Mouse (Mus musculus): ENCODE data around the gene Ppp1r14a. TPM values are rescaled to one million over a fixed set of nuclear protein-coding genes. Genes with fewer than 3 reads are reported as not detected.

Ppp1r14a gene
- polyA plus RNA-seq, 1 experiment from 2014 or later, result 1.8 TPM

DNA sequence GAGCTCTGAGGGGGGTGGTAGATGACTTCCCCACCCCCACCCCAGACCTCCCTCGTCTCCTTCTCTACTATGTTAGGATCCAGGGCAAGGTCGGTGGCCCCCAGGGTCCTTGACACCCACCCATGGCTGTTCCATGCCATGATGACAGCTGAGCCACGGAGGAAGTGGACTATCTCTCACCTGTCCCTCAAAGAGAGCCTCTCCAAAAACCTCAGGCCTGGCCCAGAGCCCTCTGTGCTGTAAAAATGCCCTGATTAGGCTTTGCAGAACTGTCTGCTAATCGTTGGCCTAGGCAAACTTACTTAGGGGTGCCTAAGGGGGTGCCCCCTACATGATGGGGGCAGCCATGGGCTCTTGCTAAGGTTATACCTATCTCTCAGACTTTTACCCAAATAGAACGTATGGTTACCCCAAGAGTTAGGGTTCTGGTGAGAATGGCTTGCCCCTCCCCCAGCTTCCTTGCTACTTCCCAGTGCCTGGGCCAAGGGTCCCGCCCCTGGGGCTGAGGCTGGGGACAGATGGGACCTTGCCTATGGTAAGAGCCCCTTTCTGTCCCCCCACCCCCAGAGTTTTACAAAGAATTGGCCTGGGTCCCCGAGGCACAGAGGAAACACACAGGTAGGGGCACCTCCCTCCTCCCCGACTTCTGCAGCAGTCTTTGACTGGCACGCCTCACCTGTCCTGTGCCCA lies 24.6 kb downstream of the Ppp1r14a start:
- H3K27me3 ChIP-seq (ENCODE audit: control insufficient read depth, insufficient read depth, low read length), result no peaks in the 10 kb centered on the region
- no peak overlapping the region for H3K9ac ChIP-seq (replicated peaks; ENCODE audit: low read depth, low read length)
- H3K9me3 ChIP-seq (ENCODE audit: control insufficient read depth, low read length), result no peaks in the 10 kb centered on the region
- no peak for ATAC-seq (ENCODE audit: low read depth)
- no peak overlapping the region for H3K4me3 ChIP-seq (ENCODE audit: low read depth, low read length)
- 46% methylated on average over 9 of the region's 9 CpGs for WGBS
- H3K27ac ChIP-seq (ENCODE audit: low read depth, low read length), result 0 out of 2 replicates have a peak overlapping the region, but pooled peaks have one; percentile 35
- peaks cover 38% of the 10 kb centered on the region; the same call in 1 of the 2 replicates for H3K36me3 ChIP-seq (ENCODE audit: control insufficient read depth, insufficient read depth, low read length)
- peak overlapping the region; percentile 23; the same call in 1 of the 2 replicates for H3K4me2 ChIP-seq (ENCODE audit: low read depth, low read length)
- H3K4me1 ChIP-seq (ENCODE audit: control insufficient read depth, insufficient read depth, low read length), result peaks cover 73% of the 10 kb centered on the region

DNA sequence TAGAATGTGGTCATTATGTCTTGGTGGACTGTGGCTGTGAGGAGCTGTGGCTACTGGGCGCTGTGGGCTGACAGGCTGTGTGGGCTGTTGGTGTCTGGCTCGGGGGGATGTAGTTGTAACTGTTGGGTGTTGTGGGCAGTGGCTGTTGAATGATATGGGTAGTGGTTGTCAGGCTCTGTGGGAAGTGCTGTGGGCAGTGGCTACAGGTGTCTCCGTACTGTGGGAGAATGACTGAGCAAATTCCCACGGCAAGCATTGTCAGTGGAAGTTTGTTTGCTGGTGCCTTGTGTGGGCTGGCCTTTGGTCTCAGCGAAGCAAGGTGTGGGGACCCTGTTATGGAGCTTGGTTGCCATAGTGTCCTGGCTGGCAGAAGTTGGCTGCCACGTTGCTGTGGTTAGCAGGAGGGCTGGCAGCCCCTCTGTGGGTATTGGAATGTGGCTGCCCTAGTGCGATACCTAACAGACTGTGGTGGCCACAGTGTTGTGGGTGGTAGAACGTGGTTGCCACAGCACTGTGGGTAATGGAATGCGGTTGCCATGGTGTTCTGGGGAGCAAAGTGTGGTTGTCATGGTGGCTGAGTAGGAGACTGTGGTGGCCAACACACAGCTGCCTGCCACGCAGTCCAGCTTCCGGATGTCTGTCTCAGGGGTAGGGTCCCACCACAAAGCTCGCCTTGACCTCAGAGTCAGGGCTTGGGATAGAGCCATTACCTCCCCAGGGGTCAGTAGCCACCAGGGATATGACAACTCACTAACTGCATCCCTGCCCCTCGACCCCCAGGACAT lies 25.9 kb downstream of the Ppp1r14a start:
- Histone ChIP-seq H3K36me3 (ENCODE audit: control insufficient read depth, insufficient read depth, low read length) (peaks cover 38% of the 10 kb centered on the region; the same call in 1 of the 2 replicates), H3K4me1 (ENCODE audit: control insufficient read depth, insufficient read depth, low read length) (peaks cover 80% of the 10 kb centered on the region), H3K9me3 (ENCODE audit: control insufficient read depth, low read length) (no peaks in the 10 kb centered on the region), H3K4me3 (ENCODE audit: low read depth, low read length) (no peak overlapping the region; the same call in 1 of the 2 replicates), H3K27me3 (ENCODE audit: control insufficient read depth, insufficient read depth, low read length) (no peaks in the 10 kb centered on the region), H3K9ac (replicated peaks; ENCODE audit: low read depth, low read length) (no peak overlapping the region), H3K4me2 (ENCODE audit: low read depth, low read length) (peak overlapping the region; percentile 23; the same call in 1 of the 2 replicates), H3K27ac (ENCODE audit: low read depth, low read length) (peak overlapping the region; percentile 89)
- 39% methylated on average over 13 of the region's 13 CpGs for WGBS
- peak; percentile 13; the same call in 1 of the 2 replicates for ATAC-seq (ENCODE audit: low read depth)

- Histone ChIP-seq H3K9ac (replicated peaks; ENCODE audit: low read depth, low read length) (peak overlapping the region; percentile 33), H3K27me3 (ENCODE audit: control insufficient read depth, insufficient read depth, low read length) (no peaks in the 10 kb centered on the region), H3K36me3 (ENCODE audit: control insufficient read depth, insufficient read depth, low read length) (peaks cover 34% of the 10 kb centered on the region; the same call in 1 of the 2 replicates), H3K4me3 (ENCODE audit: low read depth, low read length) (no peak overlapping the region), H3K4me2 (ENCODE audit: low read depth, low read length) (no peak overlapping the region), H3K9me3 (ENCODE audit: control insufficient read depth, low read length) (no peaks in the 10 kb centered on the region), H3K27ac (ENCODE audit: low read depth, low read length) (peak overlapping the region; percentile 89), H3K4me1 (ENCODE audit: control insufficient read depth, insufficient read depth, low read length) (peaks cover 83% of the 10 kb centered on the region)
- 56% methylated on average over 17 of the region's 17 CpGs for WGBS
- ATAC-seq (ENCODE audit: low read depth), result no peak
Measured at GRCm38 (mm10) chr7:29316137-29316734, 27.1 kb downstream of the Ppp1r14a start.

DNA sequence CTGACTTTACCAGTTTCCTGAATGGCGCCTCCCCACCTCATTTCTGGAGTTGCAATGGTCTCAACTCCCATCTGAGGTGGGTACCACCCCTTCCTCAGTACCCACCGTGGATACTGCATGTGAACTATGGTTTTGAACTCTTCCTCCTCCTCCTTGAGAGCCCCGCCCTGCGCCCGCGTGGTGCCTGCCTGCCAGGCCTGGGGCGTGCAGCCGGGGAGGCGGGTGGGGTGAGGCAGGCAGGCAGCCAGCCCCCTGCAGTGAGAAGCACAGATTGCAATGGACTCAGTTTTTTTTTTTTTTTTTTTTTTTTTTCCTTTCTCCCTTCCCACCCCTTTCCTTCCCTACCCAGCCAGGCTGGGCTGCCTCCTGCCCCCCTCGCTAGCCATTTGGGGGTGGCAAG lies 27.9 kb downstream of the Ppp1r14a start:
- H3K4me1 ChIP-seq (ENCODE audit: control insufficient read depth, insufficient read depth, low read length), result peaks cover 83% of the 10 kb centered on the region

DNA sequence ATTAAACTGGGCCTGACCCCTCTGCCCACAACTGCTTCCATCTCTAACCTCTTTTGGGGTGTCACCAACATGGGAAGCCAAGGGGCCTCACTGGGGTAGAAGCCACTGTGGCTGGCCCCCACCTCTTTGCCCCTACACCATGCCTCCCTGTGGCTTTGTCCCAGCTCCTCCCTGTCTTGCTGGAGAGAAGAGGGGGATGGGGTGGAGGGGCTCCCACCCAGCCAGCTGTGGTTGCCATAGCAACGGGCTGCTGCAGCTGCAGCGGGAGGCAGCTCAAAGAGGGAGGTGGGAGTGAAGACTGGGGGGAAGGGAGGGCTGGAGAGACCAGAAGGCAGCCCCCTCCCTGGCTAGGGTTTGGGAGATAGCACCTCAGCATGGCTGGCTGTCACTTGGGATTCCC lies 28.4 kb downstream of the Ppp1r14a start:
- H3K9me3 ChIP-seq (ENCODE audit: control insufficient read depth, low read length), result no peaks in the 10 kb centered on the region
- no peaks in the 10 kb centered on the region for H3K27me3 ChIP-seq (ENCODE audit: control insufficient read depth, insufficient read depth, low read length)
- peak; percentile 68 for ATAC-seq (ENCODE audit: low read depth)
- H3K36me3 ChIP-seq (ENCODE audit: control insufficient read depth, insufficient read depth, low read length), result peaks cover 32% of the 10 kb centered on the region; the same call in 1 of the 2 replicates
- H3K4me2 ChIP-seq (ENCODE audit: low read depth, low read length), result peak overlapping the region; percentile 35
- WGBS, result 0% methylated on average over 2 of the region's 2 CpGs
- no peak overlapping the region for H3K4me3 ChIP-seq (ENCODE audit: low read depth, low read length)
- peak overlapping the region; percentile 89 for H3K27ac ChIP-seq (ENCODE audit: low read depth, low read length)
- peak overlapping the region; percentile 26 for H3K9ac ChIP-seq (replicated peaks; ENCODE audit: low read depth, low read length)
- peaks cover 79% of the 10 kb centered on the region for H3K4me1 ChIP-seq (ENCODE audit: control insufficient read depth, insufficient read depth, low read length)

More for the DNA sequence above, 27.9 kb downstream of the Ppp1r14a start:
- no peak overlapping the region for H3K4me3 ChIP-seq (ENCODE audit: low read depth, low read length)
- peak overlapping the region; percentile 26 for H3K9ac ChIP-seq (replicated peaks; ENCODE audit: low read depth, low read length)
- peak overlapping the region; percentile 89 for H3K27ac ChIP-seq (ENCODE audit: low read depth, low read length)
- H3K36me3 ChIP-seq (ENCODE audit: control insufficient read depth, insufficient read depth, low read length), result peaks cover 32% of the 10 kb centered on the region; the same call in 1 of the 2 replicates
- 8% methylated on average over 9 of the region's 10 CpGs for WGBS
- no peaks in the 10 kb centered on the region for H3K27me3 ChIP-seq (ENCODE audit: control insufficient read depth, insufficient read depth, low read length)
- peak overlapping the region; percentile 35; the same call in 1 of the 2 replicates for H3K4me2 ChIP-seq (ENCODE audit: low read depth, low read length)
- ATAC-seq (ENCODE audit: low read depth), result peak; percentile 22
- no peaks in the 10 kb centered on the region for H3K9me3 ChIP-seq (ENCODE audit: control insufficient read depth, low read length)

- peak; percentile 7 for ATAC-seq (ENCODE audit: low read depth)
- Histone ChIP-seq H3K4me1 (ENCODE audit: control insufficient read depth, insufficient read depth, low read length) (peaks cover 73% of the 10 kb centered on the region), H3K4me2 (ENCODE audit: low read depth, low read length) (peak overlapping the region; percentile 17), H3K4me3 (ENCODE audit: low read depth, low read length) (no peak overlapping the region; the same call in 1 of the 2 replicates), H3K36me3 (ENCODE audit: control insufficient read depth, insufficient read depth, low read length) (peaks cover 27% of the 10 kb centered on the region; the same call in 1 of the 2 replicates), H3K9ac (replicated peaks; ENCODE audit: low read depth, low read length) (0 out of 2 replicates have a peak overlapping the region, but pooled peaks have one; percentile 16), H3K27ac (ENCODE audit: low read depth, low read length) (peak overlapping the region; percentile 89), H3K27me3 (ENCODE audit: control insufficient read depth, insufficient read depth, low read length) (no peaks in the 10 kb centered on the region), H3K9me3 (ENCODE audit: control insufficient read depth, low read length) (no peaks in the 10 kb centered on the region)
- 2% methylated on average over 18 of the region's 18 CpGs for WGBS
Measured at GRCm38 (mm10) chr7:29318115-29318911, 29.2 kb downstream of the Ppp1r14a start.

DNA sequence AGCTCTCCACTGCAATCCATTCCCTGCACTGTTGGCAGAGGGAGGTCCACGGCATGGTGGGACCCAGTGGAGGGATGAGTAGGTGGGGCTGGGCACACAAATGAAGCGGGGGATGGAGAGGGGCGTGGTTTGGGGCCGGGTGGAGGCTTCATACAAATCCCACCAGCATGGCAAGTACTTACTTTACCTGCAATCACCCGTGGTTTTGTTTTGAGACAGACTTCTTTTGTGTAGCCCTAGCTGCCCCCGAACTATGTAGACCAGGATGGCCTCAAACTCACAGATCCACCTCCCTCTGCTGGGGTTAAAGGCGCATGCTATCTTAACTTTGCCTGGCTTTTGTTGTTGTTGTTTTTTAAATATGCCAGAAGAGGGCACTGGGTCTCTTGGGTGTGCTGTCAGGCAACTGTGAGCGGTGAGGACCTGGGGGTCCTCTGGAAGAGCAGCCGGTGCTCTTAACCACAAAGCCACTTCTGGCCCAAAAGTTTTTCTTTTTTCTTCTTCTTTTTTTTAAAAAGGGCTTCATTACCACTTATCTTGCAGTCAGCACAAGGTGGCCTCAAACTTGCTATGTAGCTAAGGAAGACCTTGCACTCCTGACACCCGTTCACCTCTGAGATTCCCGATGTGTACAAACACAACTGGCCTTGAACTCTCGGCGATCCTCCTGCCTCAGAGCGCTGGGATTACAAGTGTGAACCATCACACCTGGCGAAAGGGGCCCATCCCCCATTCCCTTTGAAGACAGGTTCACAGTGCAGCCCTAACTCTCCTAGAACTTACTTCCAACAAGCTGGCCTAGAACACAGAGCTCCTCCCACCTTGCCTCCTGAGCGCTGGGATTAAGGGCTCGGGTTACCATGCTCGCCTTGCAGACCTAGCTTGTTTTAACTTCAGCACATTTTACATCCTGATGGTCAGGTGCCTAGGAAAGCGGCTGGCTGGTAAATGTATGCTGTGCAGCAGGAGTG lies 30.5 kb downstream of the Ppp1r14a start:
- no peak for ATAC-seq (ENCODE audit: low read depth)
- Histone ChIP-seq H3K4me3 (ENCODE audit: low read depth, low read length) (no peak overlapping the region; the same call in 1 of the 2 replicates), H3K27me3 (ENCODE audit: control insufficient read depth, insufficient read depth, low read length) (no peaks in the 10 kb centered on the region), H3K27ac (ENCODE audit: low read depth, low read length) (peak overlapping the region; percentile 89), H3K9me3 (ENCODE audit: control insufficient read depth, low read length) (no peaks in the 10 kb centered on the region), H3K36me3 (ENCODE audit: control insufficient read depth, insufficient read depth, low read length) (peaks cover 16% of the 10 kb centered on the region; the same call in 1 of the 2 replicates), H3K9ac (replicated peaks; ENCODE audit: low read depth, low read length) (no peak overlapping the region), H3K4me2 (ENCODE audit: low read depth, low read length) (peak overlapping the region; percentile 17; the same call in 1 of the 2 replicates), H3K4me1 (ENCODE audit: control insufficient read depth, insufficient read depth, low read length) (peaks cover 60% of the 10 kb centered on the region)
- WGBS, result 14% methylated on average over 19 of the region's 19 CpGs

Measured in neural tube, embryonic 14.5 days (tissue).